Mouse (Mus musculus) testis, adult 2 months (tissue): Measurements from ENCODE around the gene Zw10. TPM values are rescaled to one million over a fixed set of nuclear protein-coding genes. Genes with fewer than 3 reads are reported as not detected.

Experiments used
- H3K27ac ChIP-seq: fragments of 200-500 bp; 2 replicates; pipeline ENCODE4 v1.5.1; 2012; ENCODE audit warnings: low read depth, low read length; ENCODE audit not compliant: control insufficient read depth, insufficient read depth
- H3K27me3 ChIP-seq: fragments of 200-500 bp; 2 replicates; pipeline ENCODE4 v1.6.1; 2012; ENCODE audit warnings: mild to moderate bottlenecking, low read length, moderate library complexity; ENCODE audit not compliant: control insufficient read depth, insufficient read depth
- H3K36me3 ChIP-seq: fragments of 200-500 bp; 2 replicates; pipeline ENCODE4 v1.6.1; 2012; ENCODE audit warnings: mild to moderate bottlenecking, low read length; ENCODE audit not compliant: control insufficient read depth, insufficient read depth
- H3K4me1 ChIP-seq: fragments of 200-500 bp; 2 replicates; pipeline ENCODE4 v1.6.1; 2012; ENCODE audit warnings: low read length; ENCODE audit not compliant: control insufficient read depth, insufficient read depth
- H3K4me3 ChIP-seq: fragments of 200-500 bp; 2 replicates; pipeline ENCODE4 v1.5.1; 2012; ENCODE audit warnings: low read depth, mild to moderate bottlenecking, low read length, moderate library complexity, mixed read lengths; ENCODE audit not compliant: control insufficient read depth
- CTCF ChIP-seq: fragments of 200-500 bp; IDR thresholded peaks from 2 replicates; pipeline ENCODE4 v1.5.1; 2012; ENCODE audit warnings: low read depth, mild to moderate bottlenecking, inconsistent platforms, low read length, moderate library complexity; ENCODE audit not compliant: control insufficient read depth, insufficient read depth, insufficient replicate concordance
- POLR2A ChIP-seq: fragments of 200-500 bp; IDR thresholded peaks from 2 replicates; pipeline ENCODE4 v1.6.1; 2012; ENCODE audit warnings: low read depth, mild to moderate bottlenecking, inconsistent platforms, low read length, moderate library complexity; ENCODE audit not compliant: control insufficient read depth
- polyA plus RNA-seq: library from polyadenylated mRNA; depleted of rRNA; stranded (reverse); fragments of >200 nt; gene quantifications from 2 replicates; pipeline ENCODE4 v1.2.3, GENCODE M21; 2012; rRNA removed

Gene Zw10
- polyA plus RNA-seq, 1 experiment = 18.6 TPM

- Histone ChIP-seq H3K4me3 (no peak overlapping the region), H3K36me3 (no peaks in the 10 kb centered on the region), H3K27me3 (no peaks in the 10 kb centered on the region), H3K27ac (no peak overlapping the region), H3K4me1 (no peaks in the 10 kb centered on the region)
- no peak for TF ChIP-seq CTCF
- no peak for TF ChIP-seq POLR2A
Observed at GRCm38 (mm10) chr9:49109101-49109500, 53.7 kb downstream of the Zw10 start.

GRCm38 (mm10) chr9:49110476-49111220 lies 55.2 kb downstream of the Zw10 start:
- TF ChIP-seq POLR2A = no peak
- no peak for TF ChIP-seq CTCF
- H3K4me1 ChIP-seq = no peaks in the 10 kb centered on the region
- no peaks in the 10 kb centered on the region for H3K27me3 ChIP-seq
- H3K36me3 ChIP-seq = no peaks in the 10 kb centered on the region
- no peak overlapping the region for H3K27ac ChIP-seq
- no peak overlapping the region for H3K4me3 ChIP-seq

GRCm38 (mm10) chr9:49111296-49111695 lies 55.9 kb downstream of the Zw10 start:
- H3K27ac ChIP-seq = no peak overlapping the region

GRCm38 (mm10) chr9:49118271-49118825 lies 62.9 kb downstream of the Zw10 start:
- Histone ChIP-seq H3K4me3 (no peak overlapping the region), H3K4me1 (no peaks in the 10 kb centered on the region), H3K36me3 (no peaks in the 10 kb centered on the region), H3K27ac (no peak overlapping the region), H3K27me3 (no peaks in the 10 kb centered on the region)
- no peak for TF ChIP-seq CTCF

More at GRCm38 (mm10) chr9:49111296-49111695, 55.9 kb downstream of the Zw10 start:
- Histone ChIP-seq H3K4me3 (no peak overlapping the region), H3K27me3 (no peaks in the 10 kb centered on the region), H3K4me1 (no peaks in the 10 kb centered on the region), H3K36me3 (no peaks in the 10 kb centered on the region)
- TF ChIP-seq CTCF = no peak
- no peak for TF ChIP-seq POLR2A

- Histone ChIP-seq H3K36me3 (no peaks in the 10 kb centered on the region), H3K4me1 (no peaks in the 10 kb centered on the region), H3K27me3 (no peaks in the 10 kb centered on the region), H3K27ac (no peak overlapping the region), H3K4me3 (no peak overlapping the region)
- TF ChIP-seq CTCF = no peak
Observed at GRCm38 (mm10) chr9:49119759-49120158, 64.3 kb downstream of the Zw10 start.

GRCm38 (mm10) chr9:49125706-49126105 lies 70.3 kb downstream of the Zw10 start:
- Histone ChIP-seq H3K4me1 (no peaks in the 10 kb centered on the region; the same call in 1 of the 2 replicates), H3K36me3 (no peaks in the 10 kb centered on the region), H3K4me3 (no peak overlapping the region), H3K27ac (no peak overlapping the region), H3K27me3 (no peaks in the 10 kb centered on the region)
- no peak for TF ChIP-seq POLR2A
- TF ChIP-seq CTCF = no peak

Other genes with a start within 250 kb of the Zw10 start
- 2.4 and 2.6 TPM in 2 replicates for gene Zbtb16, start 219.4 kb upstream of the Zw10 start, polyA plus RNA-seq
- gene Htr3a, start 144.5 kb upstream of the Zw10 start, polyA plus RNA-seq = 0.40 and 0.52 TPM in 2 replicates
- gene Htr3b, start 90.6 kb upstream of the Zw10 start, polyA plus RNA-seq = 0.11 and 0.12 TPM in 2 replicates
- gene Usp28, start 70.2 kb upstream of the Zw10 start, polyA plus RNA-seq = 16.8 and 17.2 TPM in 2 replicates
- gene Tmprss5, start 25.6 kb downstream of the Zw10 start, polyA plus RNA-seq = 1.7 and 2.1 TPM in 2 replicates
- gene Gm4894, start 194.9 kb downstream of the Zw10 start, polyA plus RNA-seq = not detected in 2 replicates